Mouse (Mus musculus) stomach, embryonic 14.5 days (tissue): ENCODE measurements around the gene Fdxacb1. TPM values are rescaled to one million over a fixed set of nuclear protein-coding genes. Genes with fewer than 3 reads are reported as not detected.

ENCODE experiments used
- ATAC-seq: fragments of 200-750 bp; cut with Nextera tagmentation; 2 replicates; pipeline ENCODE4 v1.8.0; 2017; ENCODE audit warnings: low read depth, moderate TSS enrichment; ENCODE audit not compliant: insufficient number of reproducible peaks, insufficient read depth, low FRiP score
- H3K27ac ChIP-seq: fragments of 300-500 bp; sonication (generic); 2 replicates; pipeline ENCODE4 v1.5.1; 2014; ENCODE audit warnings: mild to moderate bottlenecking, low read length, moderate library complexity, mixed read lengths
- H3K27me3 ChIP-seq: fragments of 300-500 bp; sonication (generic); 2 replicates; pipeline ENCODE4 v1.6.1; 2014; ENCODE audit warnings: low read length, control low read depth, mixed read lengths; ENCODE audit not compliant: control insufficient read depth, insufficient read depth
- H3K36me3 ChIP-seq: fragments of 300-500 bp; sonication (generic); 2 replicates; pipeline ENCODE4 v1.6.1; 2014; ENCODE audit warnings: mild to moderate bottlenecking, control low read depth, low read length, moderate library complexity, mixed read lengths; ENCODE audit not compliant: control insufficient read depth, insufficient read depth
- H3K4me1 ChIP-seq: fragments of 300-500 bp; sonication (generic); 2 replicates; pipeline ENCODE4 v1.6.1; 2014; ENCODE audit warnings: low read length, control low read depth, mixed read lengths; ENCODE audit not compliant: control insufficient read depth, insufficient read depth
- H3K4me2 ChIP-seq: fragments of 300-500 bp; sonication (generic); replicated peaks from 2 replicates; pipeline ENCODE4 v1.6.1; 2014; ENCODE audit warnings: low read depth, low read length, control low read depth
- H3K4me3 ChIP-seq: fragments of 300-500 bp; sonication (generic); 2 replicates; pipeline ENCODE4 v1.5.1; 2014; ENCODE audit warnings: low read depth, low read length, control low read depth
- H3K9ac ChIP-seq: fragments of 300-500 bp; sonication (generic); replicated peaks from 2 replicates; pipeline ENCODE4 v1.6.1; 2014; ENCODE audit warnings: low read depth, mild to moderate bottlenecking, control low read depth, low read length, moderate library complexity, mixed read lengths
- H3K9me3 ChIP-seq: fragments of 300-500 bp; sonication (generic); 2 replicates; pipeline ENCODE4 v1.6.1; 2016; ENCODE audit warnings: low read depth, low read length, control low read depth; ENCODE audit not compliant: control insufficient read depth
- WGBS: fragments of 180-500 bp; shearing (Covaris S2); extraction: QIAGEN DNeasy Blood & Tissue Kit; methylation state at CpG from one replicate; pipeline ENCODE4 v1.1.7; 2014; 5-methylcytosine and 5-hydroxymethylcytosine counted together
- polyA plus RNA-seq: library from polyadenylated mRNA; unstranded; fragments of >200 nt; fragmentation: Nextera tagmentation; extraction: Ambion mirVana; gene quantifications from 2 replicates; pipeline ENCODE4 v1.2.1, GENCODE M21; 2014

Gene Fdxacb1
- polyA plus RNA-seq, 1 experiment from 2014 or later, result 13.7 TPM

GRCm38 (mm10) chr9:50819716-50820115, 51.7 kb downstream of the Fdxacb1 start:
- no peaks in the 10 kb centered on the region for H3K9me3 ChIP-seq
- ATAC-seq, result no peak
- H3K9ac ChIP-seq, result no peak overlapping the region
- no peak overlapping the region for H3K27ac ChIP-seq
- WGBS, result 83% methylated on average over 6 of the region's 6 CpGs
- no peak overlapping the region for H3K4me2 ChIP-seq
- H3K36me3 ChIP-seq, result peaks cover 21% of the 10 kb centered on the region
- H3K4me1 ChIP-seq, result no peaks in the 10 kb centered on the region
- no peaks in the 10 kb centered on the region for H3K27me3 ChIP-seq
- no peak overlapping the region for H3K4me3 ChIP-seq

- Histone ChIP-seq H3K4me2 (no peak overlapping the region), H3K27ac (no peak overlapping the region), H3K36me3 (peaks cover 23% of the 10 kb centered on the region), H3K9me3 (no peaks in the 10 kb centered on the region), H3K9ac (no peak overlapping the region), H3K4me1 (no peaks in the 10 kb centered on the region), H3K4me3 (no peak overlapping the region), H3K27me3 (no peaks in the 10 kb centered on the region)
- no peak for ATAC-seq
- 91% methylated on average over 6 of the region's 6 CpGs for WGBS
Observed at GRCm38 (mm10) chr9:50821651-50822050, 53.6 kb downstream of the Fdxacb1 start.

- Histone ChIP-seq H3K4me1 (no peaks in the 10 kb centered on the region), H3K4me2 (no peak overlapping the region), H3K9me3 (no peaks in the 10 kb centered on the region), H3K27ac (no peak overlapping the region), H3K36me3 (peaks cover 22% of the 10 kb centered on the region), H3K4me3 (no peak overlapping the region), H3K27me3 (no peaks in the 10 kb centered on the region), H3K9ac (no peak overlapping the region)
- 96% methylated on average over 5 of the region's 5 CpGs for WGBS
- ATAC-seq, result no peak
Observed at GRCm38 (mm10) chr9:50822216-50822615, 54.2 kb downstream of the Fdxacb1 start.

Other genes starting within 250 kb of the Fdxacb1 start
- gene Pts, start 239.5 kb upstream of the Fdxacb1 start, polyA plus RNA-seq, result 96.7 and 99.4 TPM in 2 replicates
- 7.9 and 9.1 TPM in 2 replicates for gene Il18, start 213.4 kb upstream of the Fdxacb1 start, polyA plus RNA-seq
- gene Bco2, start 213.1 kb upstream of the Fdxacb1 start, polyA plus RNA-seq, result 0.26 and 0.42 TPM in 2 replicates
- not detected in 2 replicates for gene Tex12, start 206.9 kb upstream of the Fdxacb1 start, polyA plus RNA-seq
- 295 and 307 TPM in 2 replicates for gene Sdhd, start 164.4 kb upstream of the Fdxacb1 start, polyA plus RNA-seq
- 272 and 288 TPM in 2 replicates for gene Timm8b, start 164.3 kb upstream of the Fdxacb1 start, polyA plus RNA-seq
- gene Pih1d2, start 150.9 kb upstream of the Fdxacb1 start, polyA plus RNA-seq, result 4.7 and 5.4 TPM in 2 replicates
- 26.2 and 29.5 TPM in 2 replicates for gene Nkapd1, start 150.8 kb upstream of the Fdxacb1 start, polyA plus RNA-seq
- 47.9 and 51.5 TPM in 2 replicates for gene Dlat, start 108.5 kb upstream of the Fdxacb1 start, polyA plus RNA-seq
- gene Dixdc1, start 28.7 kb upstream of the Fdxacb1 start, polyA plus RNA-seq, result 11.4 and 12.7 TPM in 2 replicates
- gene 2310030G06Rik, start 21.7 kb upstream of the Fdxacb1 start, polyA plus RNA-seq, result 12.3 and 13.0 TPM in 2 replicates
- 43.7 and 47.9 TPM in 2 replicates for gene Cryab, start 16.9 kb upstream of the Fdxacb1 start, polyA plus RNA-seq
- gene Hspb2, start 15.9 kb upstream of the Fdxacb1 start, polyA plus RNA-seq, result 1.5 and 3.2 TPM in 2 replicates
- 38.9 and 46.1 TPM in 2 replicates for gene Alg9, start 6.8 kb downstream of the Fdxacb1 start, polyA plus RNA-seq
- gene 1110032A03Rik, start 7.3 kb downstream of the Fdxacb1 start, polyA plus RNA-seq, result 34.4 and 37.8 TPM in 2 replicates
- gene Ppp2r1b, start 77.1 kb downstream of the Fdxacb1 start, polyA plus RNA-seq, result 73.1 and 77.7 TPM in 2 replicates
- gene Sik2, start 240.8 kb downstream of the Fdxacb1 start, polyA plus RNA-seq, result 24.2 and 27.2 TPM in 2 replicates